Mouse (Mus musculus) kidney, adult 2 months (tissue): ENCODE results near the gene Lims1. TPM values are rescaled to one million over a fixed set of nuclear protein-coding genes. Genes with fewer than 3 reads are reported as not detected.

ENCODE experiments used
- DNase-seq: peaks from one replicate; pipeline ENCODE4 v3.0.0; 2021
- H3K27ac ChIP-seq: fragments of 200-500 bp; 2 replicates; pipeline ENCODE4 v1.5.1; 2012; ENCODE audit warnings: low read depth, low read length, control low read depth, inconsistent platforms; ENCODE audit not compliant: insufficient read depth
- H3K27me3 ChIP-seq: fragments of 200-500 bp; replicated peaks from 2 replicates; pipeline ENCODE4 v1.6.1; 2012; ENCODE audit warnings: mild to moderate bottlenecking, moderate library complexity, low read length, inconsistent platforms; ENCODE audit not compliant: control insufficient read depth, insufficient read depth
- H3K36me3 ChIP-seq: fragments of 200-500 bp; 2 replicates; pipeline ENCODE4 v1.6.1; 2012; ENCODE audit warnings: mild to moderate bottlenecking, moderate library complexity, low read length, inconsistent platforms; ENCODE audit not compliant: control insufficient read depth, insufficient read depth
- H3K4me1 ChIP-seq: fragments of 200-500 bp; 2 replicates; pipeline ENCODE4 v1.6.1; 2011; ENCODE audit warnings: low read length; ENCODE audit not compliant: control insufficient read depth, insufficient read depth
- H3K4me3 ChIP-seq: fragments of 200-500 bp; 2 replicates; pipeline ENCODE4 v1.5.1; 2011; ENCODE audit warnings: mild to moderate bottlenecking, low read depth, low read length, control low read depth; ENCODE audit not compliant: insufficient read depth
- CTCF ChIP-seq: fragments of 200-500 bp; conservative IDR thresholded peaks from 2 replicates; pipeline ENCODE4 v1.5.1; 2011; ENCODE audit warnings: low read depth, mild to moderate bottlenecking, control low read depth, low read length, moderate library complexity, mixed read lengths; ENCODE audit not compliant: insufficient read depth, insufficient read length
- POLR2A ChIP-seq: fragments of 200-500 bp; IDR thresholded peaks from one replicate; pipeline ENCODE4 v1.6.1; 2011; ENCODE audit warnings: low read depth, low read length, control low read depth
- WGBS: fragments of 180-500 bp; shearing (Covaris S2); methylation state at CpG from one replicate; pipeline ENCODE4 v1.1.7; 2018; 5-methylcytosine and 5-hydroxymethylcytosine counted together
- polyA plus RNA-seq: library from polyadenylated mRNA; depleted of rRNA; stranded (reverse); fragments of >200 nt; gene quantifications from 2 replicates; pipeline ENCODE4 v1.2.3, GENCODE M21; 2012

Lims1 gene
- polyA plus RNA-seq, 1 experiment = 16.1 TPM

DNA sequence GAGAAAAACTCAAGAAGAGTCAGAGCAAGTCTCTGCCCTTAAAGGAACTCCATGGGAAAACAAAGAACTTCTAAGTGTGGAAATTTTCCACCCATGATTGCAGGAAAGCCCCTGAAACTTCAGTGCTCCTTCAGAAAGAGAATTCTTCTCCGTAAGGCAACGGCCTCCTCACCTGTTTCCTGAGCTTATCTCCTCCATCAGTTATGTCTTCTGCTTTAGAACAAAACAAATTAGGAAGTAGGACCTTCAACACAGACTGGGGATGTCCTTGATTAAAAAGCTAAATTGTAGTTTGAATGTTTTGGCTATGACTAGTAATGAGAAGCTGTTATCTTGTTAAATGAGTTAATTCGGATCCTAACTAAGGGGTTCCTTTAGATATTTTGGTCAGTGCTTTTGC, 20.3 kb downstream of the Lims1 start:
- H3K4me3 ChIP-seq = no peak overlapping the region
- TF ChIP-seq CTCF = no peak
- no peak for TF ChIP-seq POLR2A
- H3K27me3 ChIP-seq = no peaks in the 10 kb centered on the region
- DNase-seq = no peak
- no peaks in the 10 kb centered on the region for H3K36me3 ChIP-seq
- 0 out of 2 replicates have a peak overlapping the region, but pooled peaks have one; percentile 59 for H3K27ac ChIP-seq
- H3K4me1 ChIP-seq = peaks cover 5% of the 10 kb centered on the region; the same call in 1 of the 2 replicates
- whole genome bisulfite sequencing = 70% methylated on average over 3 of the region's 3 CpGs

DNA sequence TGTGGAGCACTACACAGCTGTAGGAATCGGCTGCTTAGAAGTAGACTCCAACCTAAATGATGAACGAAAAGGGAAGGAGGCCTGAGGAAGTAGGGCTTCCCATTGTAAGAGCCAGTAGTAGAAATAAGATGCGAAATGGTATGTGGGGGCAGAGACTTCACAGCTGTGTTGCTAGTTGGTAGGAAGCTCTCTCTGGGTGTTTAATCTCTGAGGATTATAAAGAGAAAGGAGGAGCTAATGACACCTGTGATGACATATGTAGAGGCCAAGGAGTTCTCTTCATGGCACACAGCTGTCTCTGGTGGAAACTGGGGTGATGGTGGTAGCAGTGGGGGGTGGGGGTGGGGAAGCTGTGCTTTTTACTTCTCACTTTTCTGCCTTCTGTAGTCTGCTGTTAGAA, 27.3 kb downstream of the Lims1 start:
- H3K27ac ChIP-seq = no peak overlapping the region

DNA sequence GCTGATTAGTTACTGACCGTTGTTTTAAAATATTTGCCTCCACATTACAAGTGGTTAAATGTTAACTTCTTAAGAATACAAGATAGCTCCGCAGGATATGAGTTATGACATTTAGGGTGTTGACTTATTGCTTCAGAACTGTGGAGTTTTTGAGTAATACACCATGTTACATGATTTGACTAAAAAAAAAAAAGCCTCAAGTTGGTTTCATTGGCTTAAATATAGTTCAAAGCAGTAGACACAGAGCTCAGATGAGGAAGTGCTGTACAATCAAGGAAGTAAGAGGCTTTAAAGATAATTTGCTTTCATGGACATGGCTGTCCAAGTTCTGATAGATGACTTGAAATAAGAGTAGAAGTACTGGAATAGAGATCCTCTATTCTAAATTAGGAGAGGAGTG, 28.4 kb downstream of the Lims1 start:
- TF ChIP-seq POLR2A (no peak), CTCF (no peak)
- WGBS = 13% methylated on average over 2 of the region's 2 CpGs
- Histone ChIP-seq H3K36me3 (no peaks in the 10 kb centered on the region), H3K4me1 (peaks cover 4% of the 10 kb centered on the region; the same call in 1 of the 2 replicates), H3K4me3 (no peak overlapping the region), H3K27ac (no peak overlapping the region), H3K27me3 (no peaks in the 10 kb centered on the region; the same call in 1 of the 2 replicates)
- no peak for DNase-seq

More for the DNA sequence above, 27.3 kb downstream of the Lims1 start:
- TF ChIP-seq POLR2A (no peak), CTCF (no peak)
- Histone ChIP-seq H3K4me3 (no peak overlapping the region), H3K4me1 (peaks cover 4% of the 10 kb centered on the region; the same call in 1 of the 2 replicates), H3K27me3 (no peaks in the 10 kb centered on the region; the same call in 1 of the 2 replicates), H3K36me3 (no peaks in the 10 kb centered on the region)
- WGBS = 79% methylated on average over 3 of the region's 3 CpGs
- DNase-seq = no peak

DNA sequence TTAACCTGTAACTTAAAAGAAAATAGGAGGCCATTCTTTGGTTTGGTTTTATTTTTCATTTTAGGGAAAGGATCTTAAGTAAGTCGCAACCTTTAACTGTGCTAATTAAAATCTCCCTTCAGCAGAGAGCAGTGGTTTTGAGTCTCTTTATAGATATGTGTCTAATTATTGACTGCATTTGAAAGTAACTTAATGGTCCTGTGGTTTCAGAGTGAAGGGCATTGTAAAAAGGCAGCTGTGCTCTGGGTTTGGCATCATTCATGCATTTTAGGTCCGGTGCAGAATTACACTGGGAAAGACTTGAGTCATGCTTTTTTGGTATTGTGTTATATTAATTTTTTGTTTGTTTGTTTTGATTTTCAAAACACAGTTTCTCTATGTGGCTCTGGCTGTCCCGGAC, 29.1 kb downstream of the Lims1 start:
- H3K27ac ChIP-seq = no peak overlapping the region
- no peak overlapping the region for H3K4me3 ChIP-seq
- H3K27me3 ChIP-seq = no peaks in the 10 kb centered on the region; the same call in 1 of the 2 replicates
- no peaks in the 10 kb centered on the region for H3K36me3 ChIP-seq
- WGBS = 28% methylated on average over 3 of the region's 3 CpGs
- no peak for DNase-seq
- TF ChIP-seq POLR2A = no peak
- H3K4me1 ChIP-seq = peaks cover 4% of the 10 kb centered on the region; the same call in 1 of the 2 replicates

DNA sequence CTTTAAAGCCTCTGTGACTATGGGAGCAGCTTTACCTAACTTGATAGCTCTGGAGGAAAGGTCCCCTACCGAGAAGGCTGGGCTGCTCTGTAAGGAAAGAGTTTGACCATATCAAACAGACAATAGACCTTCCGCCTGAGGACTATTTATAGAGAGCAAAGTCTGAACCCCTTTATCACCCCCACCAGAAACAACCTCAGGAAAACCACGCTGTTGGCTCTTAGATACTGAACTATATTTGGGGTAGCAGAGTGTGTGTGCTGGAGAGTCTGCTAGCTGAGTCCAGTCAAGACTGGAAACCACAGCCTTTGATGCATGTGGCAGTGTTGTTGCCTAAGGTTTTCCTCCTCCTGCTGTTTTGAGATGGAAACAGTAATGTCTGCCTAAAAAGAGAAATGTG, 31.3 kb downstream of the Lims1 start:
- H3K4me3 ChIP-seq = no peak overlapping the region
- H3K27me3 ChIP-seq = no peaks in the 10 kb centered on the region; the same call in 1 of the 2 replicates
- peak; percentile 30 for DNase-seq
- H3K27ac ChIP-seq = 0 out of 2 replicates have a peak overlapping the region, but pooled peaks have one; percentile 30
- H3K4me1 ChIP-seq = peaks cover 4% of the 10 kb centered on the region; the same call in 1 of the 2 replicates
- no peaks in the 10 kb centered on the region for H3K36me3 ChIP-seq
- WGBS = 47% methylated on average over 3 of the region's 3 CpGs
- TF ChIP-seq POLR2A (no peak), CTCF (no peak)

DNA sequence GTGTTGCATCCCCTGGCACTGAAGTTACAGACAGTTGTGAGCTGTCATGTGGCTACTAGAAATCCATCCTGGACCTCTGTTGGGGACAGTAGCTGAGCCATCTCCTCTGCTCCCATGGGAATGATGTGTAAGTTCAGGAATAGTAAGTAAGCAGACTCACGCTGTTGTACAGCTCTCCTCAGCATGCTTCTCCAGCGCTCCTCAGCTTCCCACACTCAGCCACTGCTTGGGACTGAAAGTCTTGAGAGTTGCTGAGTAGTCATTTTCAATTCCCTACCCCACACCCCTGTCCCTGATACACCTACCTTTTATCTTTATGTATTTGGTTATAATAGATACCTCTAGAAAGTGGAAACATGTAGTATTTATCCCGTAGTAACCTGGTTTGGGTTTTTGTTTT, 33.2 kb downstream of the Lims1 start:
- 81% methylated on average over 3 of the region's 3 CpGs for WGBS
- DNase-seq = no peak
- Histone ChIP-seq H3K4me1 (peaks cover 4% of the 10 kb centered on the region; the same call in 1 of the 2 replicates), H3K27me3 (no peaks in the 10 kb centered on the region), H3K36me3 (no peaks in the 10 kb centered on the region), H3K27ac (no peak overlapping the region), H3K4me3 (no peak overlapping the region)
- no peak for TF ChIP-seq CTCF
- no peak for TF ChIP-seq POLR2A

DNA sequence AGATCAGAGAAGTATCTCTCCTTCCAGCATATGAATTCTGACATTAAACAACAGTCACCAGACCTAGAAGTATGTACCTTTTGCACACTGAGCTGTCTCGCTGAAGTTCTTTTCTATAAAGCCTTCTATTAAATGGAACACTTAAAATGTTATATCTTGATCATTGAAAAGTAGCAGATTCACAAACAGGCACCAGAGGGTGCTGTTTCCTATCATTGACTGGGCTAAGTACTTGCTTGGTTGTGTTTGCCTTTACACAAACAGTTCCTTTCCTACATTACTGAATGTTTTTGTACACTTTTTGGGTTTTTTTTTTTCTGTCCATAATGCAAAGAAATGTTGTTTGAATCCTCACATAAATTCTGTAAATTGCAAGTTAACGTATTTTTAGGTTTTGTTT, 35.9 kb downstream of the Lims1 start:
- no peak for TF ChIP-seq CTCF
- no peak for TF ChIP-seq POLR2A
- Histone ChIP-seq H3K27me3 (no peaks in the 10 kb centered on the region), H3K27ac (no peak overlapping the region), H3K4me3 (no peak overlapping the region), H3K36me3 (no peaks in the 10 kb centered on the region), H3K4me1 (peaks cover 3% of the 10 kb centered on the region; the same call in 1 of the 2 replicates)
- WGBS = 69% methylated on average over 2 of the region's 2 CpGs
- peak; percentile 58 for DNase-seq
